Mouse (Mus musculus): ENCODE data around the gene Neo1. TPM values are rescaled to one million over a fixed set of nuclear protein-coding genes. Genes with fewer than 3 reads are reported as not detected.
A peak's percentile ranks its signal among the peaks of the same experiment; 100 is the strongest.

Neo1 gene
- polyA plus RNA-seq, 1 experiment, result 2.4 TPM

- Histone ChIP-seq H3K4me3 (ENCODE audit: extremely low read depth, insufficient read depth, insufficient read length) (peak overlapping the region; percentile 44), H3K27ac (ENCODE audit: insufficient read depth, low read length) (no peak overlapping the region)
- DNase-seq (ENCODE audit: low read depth in 1 of 2, low spot score in 2 of 2), result no peak
Observed at GRCm38 (mm10) chr9:59036732-59037341, 596 bp upstream of the Neo1 start.

GRCm38 (mm10) chr9:59035342-59036158 lies 691 bp downstream of the Neo1 start:
- no peak for DNase-seq (ENCODE audit: low read depth in 1 of 2, low spot score in 2 of 2)
- no peak overlapping the region for H3K27ac ChIP-seq (ENCODE audit: insufficient read depth, low read length)
- no peaks in the 10 kb centered on the region for H3K36me3 ChIP-seq (ENCODE audit: control insufficient read depth, insufficient read depth, low read length)
- H3K4me1 ChIP-seq (ENCODE audit: control insufficient read depth, insufficient read depth, insufficient read length), result peaks cover 5% of the 10 kb centered on the region; the same call in 1 of the 2 replicates
- H3K4me3 ChIP-seq (ENCODE audit: extremely low read depth, insufficient read depth, insufficient read length), result peak overlapping the region; percentile 34; the same call in 1 of the 2 replicates
- H3K27me3 ChIP-seq (ENCODE audit: control insufficient read depth, insufficient read depth, low read length), result peaks cover 16% of the 10 kb centered on the region
- TF ChIP-seq CTCF (IDR thresholded peaks at IDR 0.05; ENCODE audit: extremely low read depth, insufficient read depth, insufficient read length, insufficient replicate concordance) (no peak), POLR2A (IDR thresholded peaks at IDR 0.05; ENCODE audit: low read depth, low read length) (no peak)
- 3% methylated on average over 60 of the region's 63 CpGs for WGBS

More at GRCm38 (mm10) chr9:59036732-59037341, 596 bp upstream of the Neo1 start:
- H3K4me1 ChIP-seq (ENCODE audit: control insufficient read depth, insufficient read depth, insufficient read length), result peaks cover 5% of the 10 kb centered on the region; the same call in 1 of the 2 replicates
- 3% methylated on average over 56 of the region's 56 CpGs for WGBS
- TF ChIP-seq CTCF (IDR thresholded peaks at IDR 0.05; ENCODE audit: extremely low read depth, insufficient read depth, insufficient read length, insufficient replicate concordance), result no peak
- no peak for TF ChIP-seq POLR2A (IDR thresholded peaks at IDR 0.05; ENCODE audit: low read depth, low read length)
- H3K36me3 ChIP-seq (ENCODE audit: control insufficient read depth, insufficient read depth, low read length), result no peaks in the 10 kb centered on the region
- peaks cover 16% of the 10 kb centered on the region for H3K27me3 ChIP-seq (ENCODE audit: control insufficient read depth, insufficient read depth, low read length)

- TF ChIP-seq CTCF (IDR thresholded peaks at IDR 0.05; ENCODE audit: extremely low read depth, insufficient read depth, insufficient read length, insufficient replicate concordance), result no peak
- no peak for TF ChIP-seq POLR2A (IDR thresholded peaks at IDR 0.05; ENCODE audit: low read depth, low read length)
- no peaks in the 10 kb centered on the region for H3K36me3 ChIP-seq (ENCODE audit: control insufficient read depth, insufficient read depth, low read length)
- H3K4me3 ChIP-seq (ENCODE audit: extremely low read depth, insufficient read depth, insufficient read length), result no peak overlapping the region
- no peak overlapping the region for H3K27ac ChIP-seq (ENCODE audit: insufficient read depth, low read length)
- no peak for DNase-seq (ENCODE audit: low read depth in 1 of 2, low spot score in 2 of 2)
- 56% methylated on average over 5 of the region's 5 CpGs for WGBS
- peaks cover 16% of the 10 kb centered on the region for H3K27me3 ChIP-seq (ENCODE audit: control insufficient read depth, insufficient read depth, low read length)
- H3K4me1 ChIP-seq (ENCODE audit: control insufficient read depth, insufficient read depth, insufficient read length), result peaks cover 5% of the 10 kb centered on the region; the same call in 1 of the 2 replicates
Observed at GRCm38 (mm10) chr9:59034836-59035235, 1.4 kb downstream of the Neo1 start.

- 47% methylated on average over 3 of the region's 3 CpGs for WGBS
- Histone ChIP-seq H3K27me3 (ENCODE audit: control insufficient read depth, insufficient read depth, low read length) (peaks cover 16% of the 10 kb centered on the region), H3K36me3 (ENCODE audit: control insufficient read depth, insufficient read depth, low read length) (no peaks in the 10 kb centered on the region), H3K4me1 (ENCODE audit: control insufficient read depth, insufficient read depth, insufficient read length) (peaks cover 5% of the 10 kb centered on the region; the same call in 1 of the 2 replicates), H3K27ac (ENCODE audit: insufficient read depth, low read length) (no peak overlapping the region), H3K4me3 (ENCODE audit: extremely low read depth, insufficient read depth, insufficient read length) (no peak overlapping the region)
- DNase-seq (ENCODE audit: low read depth in 1 of 2, low spot score in 2 of 2), result no peak
- no peak for TF ChIP-seq CTCF (IDR thresholded peaks at IDR 0.05; ENCODE audit: extremely low read depth, insufficient read depth, insufficient read length, insufficient replicate concordance)
- TF ChIP-seq POLR2A (IDR thresholded peaks at IDR 0.05; ENCODE audit: low read depth, low read length), result no peak
Observed at GRCm38 (mm10) chr9:59033492-59033891, 2.7 kb downstream of the Neo1 start.

GRCm38 (mm10) chr9:59024245-59024844 lies 11.9 kb downstream of the Neo1 start:
- Histone ChIP-seq H3K4me3 (ENCODE audit: extremely low read depth, insufficient read depth, insufficient read length) (no peak overlapping the region), H3K27me3 (ENCODE audit: control insufficient read depth, insufficient read depth, low read length) (no peaks in the 10 kb centered on the region), H3K27ac (ENCODE audit: insufficient read depth, low read length) (no peak overlapping the region), H3K36me3 (ENCODE audit: control insufficient read depth, insufficient read depth, low read length) (no peaks in the 10 kb centered on the region), H3K4me1 (ENCODE audit: control insufficient read depth, insufficient read depth, insufficient read length) (no peaks in the 10 kb centered on the region)
- TF ChIP-seq POLR2A (IDR thresholded peaks at IDR 0.05; ENCODE audit: low read depth, low read length) (no peak), CTCF (IDR thresholded peaks at IDR 0.05; ENCODE audit: extremely low read depth, insufficient read depth, insufficient read length, insufficient replicate concordance) (no peak)
- no peak for DNase-seq (ENCODE audit: low read depth in 1 of 2, low spot score in 2 of 2)
- 80% methylated on average over 4 of the region's 4 CpGs for WGBS

- DNase-seq (ENCODE audit: low read depth in 1 of 2, low spot score in 2 of 2), result no peak
- no peaks in the 10 kb centered on the region for H3K36me3 ChIP-seq (ENCODE audit: control insufficient read depth, insufficient read depth, low read length)
- no peak overlapping the region for H3K4me3 ChIP-seq (ENCODE audit: extremely low read depth, insufficient read depth, insufficient read length)
- no peaks in the 10 kb centered on the region for H3K4me1 ChIP-seq (ENCODE audit: control insufficient read depth, insufficient read depth, insufficient read length)
- no peak overlapping the region for H3K27ac ChIP-seq (ENCODE audit: insufficient read depth, low read length)
- no peaks in the 10 kb centered on the region for H3K27me3 ChIP-seq (ENCODE audit: control insufficient read depth, insufficient read depth, low read length)
- WGBS, result 67% methylated on average over 3 of the region's 3 CpGs
- TF ChIP-seq CTCF (IDR thresholded peaks at IDR 0.05; ENCODE audit: extremely low read depth, insufficient read depth, insufficient read length, insufficient replicate concordance) (no peak), POLR2A (IDR thresholded peaks at IDR 0.05; ENCODE audit: low read depth, low read length) (no peak)
Observed at GRCm38 (mm10) chr9:59016060-59016719, 20.1 kb downstream of the Neo1 start.

All from spleen, adult 2 months (tissue).